Comparison of ENCODE assay signal across 8 mouse cellular contexts in genomic region chr17:30657530-30658151, GRCm38 (mm10). TPM values are rescaled to one million over a fixed set of nuclear protein-coding genes. Genes with fewer than 3 reads are reported as not detected.
DNase-seq lines count a peak whose midpoint lies in the region; ATAC-seq lines count a peak whose summit lies in the region.

No protein-coding gene starts in this region.

- intact Hi-C loops in left cerebral cortex, postnatal 25 days (cut with DNase I) = no loop called here

- no peak for DNase-seq in heart, adult 9 months (ENCODE audit: low spot score in 2 of 2)
- DNase-seq in embryonic facial prominence, embryonic 11.5 days (ENCODE audit: low spot score) = no peak
- peak; percentile 85 for DNase-seq in midbrain, embryonic 11.5 days (ENCODE audit: low spot score, missing footprints)
- no peak for DNase-seq in left cerebral cortex, postnatal 25 days (ENCODE audit: low spot score in 2 of 2)
- DNase-seq in frontal cortex, postnatal 36 days (ENCODE audit: low spot score in 2 of 2) = no peak
- DNase-seq in T-cell, adult 2 months (ENCODE audit: low spot score) = no peak

- H3K4me2 ChIP-seq in heart, embryonic 16.5 days (ENCODE audit: low read depth, low read length) = peak overlapping the region; percentile 56
- peak overlapping the region; percentile 14 for H3K4me2 ChIP-seq in embryonic facial prominence, embryonic 11.5 days (ENCODE audit: low read depth, low read length)
- H3K4me2 ChIP-seq in hindbrain, embryonic 16.5 days (ENCODE audit: low read length) = peak overlapping the region; percentile 64
- H3K4me2 ChIP-seq in midbrain, embryonic 11.5 days = peak overlapping the region; percentile 45

- 0 out of 2 replicates have a peak, but pooled peaks cover 5% of the 10 kb centered on the region for H3K9me3 ChIP-seq in heart, embryonic 16.5 days (replicated peaks; ENCODE audit: control insufficient read depth, low read length)
- H3K9me3 ChIP-seq in embryonic facial prominence, embryonic 11.5 days (replicated peaks; ENCODE audit: control insufficient read depth, low read length) = no peaks in the 10 kb centered on the region
- no peaks in the 10 kb centered on the region for H3K9me3 ChIP-seq in hindbrain, embryonic 16.5 days (ENCODE audit: control insufficient read depth, low read length)
- H3K9me3 ChIP-seq in midbrain, embryonic 11.5 days (ENCODE audit: control insufficient read depth, low read length) = no peaks in the 10 kb centered on the region

- no peaks in the 10 kb centered on the region for H3K36me3 ChIP-seq in heart, embryonic 16.5 days (ENCODE audit: control insufficient read depth, insufficient read depth)
- no peaks in the 10 kb centered on the region for H3K36me3 ChIP-seq in embryonic facial prominence, embryonic 11.5 days (replicated peaks; ENCODE audit: control insufficient read depth, insufficient read depth, low read depth, low read length)
- no peaks in the 10 kb centered on the region for H3K36me3 ChIP-seq in hindbrain, embryonic 16.5 days (ENCODE audit: control insufficient read depth, insufficient read depth, low read length)
- no peaks in the 10 kb centered on the region for H3K36me3 ChIP-seq in midbrain, embryonic 11.5 days (ENCODE audit: control insufficient read depth, insufficient read depth, low read length)

- H3K27me3 ChIP-seq in heart, embryonic 16.5 days (ENCODE audit: control insufficient read depth, insufficient read depth, low read length) = no peaks in the 10 kb centered on the region
- no peaks in the 10 kb centered on the region for H3K27me3 ChIP-seq in embryonic facial prominence, embryonic 11.5 days (ENCODE audit: control insufficient read depth, insufficient read depth, low read length)
- H3K27me3 ChIP-seq in hindbrain, embryonic 16.5 days (replicated peaks; ENCODE audit: control insufficient read depth, insufficient read depth, low read length) = no peaks in the 10 kb centered on the region
- no peaks in the 10 kb centered on the region for H3K27me3 ChIP-seq in midbrain, embryonic 11.5 days (ENCODE audit: control insufficient read depth, insufficient read depth, low read length)

- H3K4me1 ChIP-seq in heart, embryonic 16.5 days (ENCODE audit: control insufficient read depth, insufficient read depth, low read length) = no peaks in the 10 kb centered on the region
- no peaks in the 10 kb centered on the region for H3K4me1 ChIP-seq in embryonic facial prominence, embryonic 11.5 days (ENCODE audit: control insufficient read depth, insufficient read depth, low read length)
- H3K4me1 ChIP-seq in hindbrain, embryonic 16.5 days (ENCODE audit: control insufficient read depth, insufficient read depth, low read depth, low read length) = no peaks in the 10 kb centered on the region
- no peaks in the 10 kb centered on the region for H3K4me1 ChIP-seq in midbrain, embryonic 11.5 days (ENCODE audit: control insufficient read depth, insufficient read depth, low read length)

- ATAC-seq in heart, embryonic 16.5 days (replicated peaks; ENCODE audit: extremely low read depth, insufficient read depth, low FRiP score) = no peak
- no peak for ATAC-seq in embryonic facial prominence, embryonic 11.5 days (replicated peaks; ENCODE audit: insufficient number of reproducible peaks, low FRiP score, low TSS enrichment, low read depth)
- ATAC-seq in hindbrain, embryonic 16.5 days = peak; percentile 30; the same call in 1 of the 2 replicates
- ATAC-seq in midbrain, embryonic 11.5 days (ENCODE audit: low FRiP score) = no peak

- peak overlapping the region; percentile 58 for H3K4me3 ChIP-seq in heart, embryonic 16.5 days (ENCODE audit: low read length)
- H3K4me3 ChIP-seq in embryonic facial prominence, embryonic 11.5 days (ENCODE audit: low read depth, low read length) = peak overlapping the region; percentile 31; the same call in 1 of the 2 replicates
- peak overlapping the region; percentile 39 for H3K4me3 ChIP-seq in hindbrain, embryonic 16.5 days (ENCODE audit: low read length)
- H3K4me3 ChIP-seq in midbrain, embryonic 11.5 days (ENCODE audit: low read depth, low read length) = peak overlapping the region; percentile 30

- H3K9ac ChIP-seq in heart, embryonic 16.5 days (ENCODE audit: low read length) = peak overlapping the region; percentile 50
- peak overlapping the region; percentile 35; the same call in 1 of the 2 replicates for H3K9ac ChIP-seq in embryonic facial prominence, embryonic 11.5 days (replicated peaks; ENCODE audit: low read length)
- H3K9ac ChIP-seq in hindbrain, embryonic 16.5 days (ENCODE audit: low read depth, low read length) = peak overlapping the region; percentile 53
- peak overlapping the region; percentile 57 for H3K9ac ChIP-seq in midbrain, embryonic 11.5 days (ENCODE audit: low read length)

- peak overlapping the region; percentile 69; the same call in 1 of the 2 replicates for H3K27ac ChIP-seq in heart, embryonic 16.5 days (ENCODE audit: low read length)
- H3K27ac ChIP-seq in embryonic facial prominence, embryonic 11.5 days (replicated peaks; ENCODE audit: low read depth, low read length) = no peak overlapping the region
- H3K27ac ChIP-seq in hindbrain, embryonic 16.5 days (ENCODE audit: low read depth, low read length) = 0 out of 2 replicates have a peak overlapping the region, but pooled peaks have one; percentile 13
- H3K27ac ChIP-seq in midbrain, embryonic 11.5 days (ENCODE audit: low read depth, low read length) = no peak overlapping the region

- WGBS in heart, embryonic 16.5 days = 60% methylated on average over 8 of the region's 8 CpGs
- WGBS in embryonic facial prominence, embryonic 11.5 days = 52% methylated on average over 8 of the region's 8 CpGs
- 43% methylated on average over 8 of the region's 8 CpGs for WGBS in hindbrain, embryonic 16.5 days
- WGBS in midbrain, embryonic 11.5 days = 65% methylated on average over 8 of the region's 8 CpGs

RNA-seq across cellular contexts. Expression of gene Glo1, which starts 31.0 kb away (rescaled TPM):
- polyA plus RNA-seq in heart, embryonic 16.5 days (2015; fragmentation: Nextera tagmentation; extraction: Ambion mirVana) = 189 and 198 TPM in 2 replicates
- polyA plus RNA-seq in embryonic facial prominence, embryonic 11.5 days (2014; fragmentation: Nextera tagmentation; extraction: Ambion mirVana) = 268 and 275 TPM in 2 replicates
- 170 and 172 TPM in 2 replicates for polyA plus RNA-seq in hindbrain, embryonic 16.5 days (2015; fragmentation: Nextera tagmentation; extraction: Ambion mirVana)
- 277 and 302 TPM in 2 replicates for polyA plus RNA-seq in midbrain, embryonic 11.5 days (2014; fragmentation: Nextera tagmentation; extraction: Ambion mirVana)
- total RNA-seq in left cerebral cortex, postnatal 25 days (2021) = 100 to 1,000 TPM; 136 to 143 TPM

RNA-seq across cellular contexts. Expression of gene Dnah8, which starts 33.5 kb away (rescaled TPM):
- 1.9 and 2.9 TPM in 2 replicates for polyA plus RNA-seq in heart, embryonic 16.5 days (2015; fragmentation: Nextera tagmentation; extraction: Ambion mirVana)
- 1.3 and 1.5 TPM in 2 replicates for polyA plus RNA-seq in embryonic facial prominence, embryonic 11.5 days (2014; fragmentation: Nextera tagmentation; extraction: Ambion mirVana)
- 1.7 and 2.4 TPM in 2 replicates for polyA plus RNA-seq in hindbrain, embryonic 16.5 days (2015; fragmentation: Nextera tagmentation; extraction: Ambion mirVana)
- 1.1 and 1.5 TPM in 2 replicates for polyA plus RNA-seq in midbrain, embryonic 11.5 days (2014; fragmentation: Nextera tagmentation; extraction: Ambion mirVana)
- under 1 TPM; 0.73 to 0.89 TPM for total RNA-seq in left cerebral cortex, postnatal 25 days (2021)

Comparison
In these comparisons a context has a peak if more than half of its experiments do, and no peak if none do; other contexts are left out.
1. H3K27ac ChIP-seq: peak in heart, embryonic 16.5 days (single experiment) and hindbrain, embryonic 16.5 days (single experiment); none in embryonic facial prominence, embryonic 11.5 days (single experiment) and midbrain, embryonic 11.5 days (single experiment).
2. H3K4me2 ChIP-seq: peak in every context shown above with its lines; median percentile 64 in hindbrain, embryonic 16.5 days; 56 in heart, embryonic 16.5 days; 45 in midbrain, embryonic 11.5 days; 14 in embryonic facial prominence, embryonic 11.5 days.
3. Peak in every context shown above with its lines, with median percentiles within 50 percentile points of each other: H3K4me3 ChIP-seq and H3K9ac ChIP-seq.